Mouse (Mus musculus) liver, adult 2 months (tissue): ENCODE measurements around the gene Ptgs2. TPM values are rescaled to one million over a fixed set of nuclear protein-coding genes. Genes with fewer than 3 reads are reported as not detected.

Experiments used
- DNase-seq: peaks from one replicate; pipeline ENCODE4 v3.0.0-alpha.2; 2011; ENCODE audit warnings: low read depth, low spot score; ENCODE audit errors: extremely low read depth
- H3K27ac ChIP-seq: fragments of 200-500 bp; replicated peaks from 2 replicates; pipeline ENCODE4 v1.5.1; 2012; ENCODE audit warnings: low read depth, mild to moderate bottlenecking, control low read depth, inconsistent platforms, low read length; ENCODE audit not compliant: insufficient read depth
- H3K27me3 ChIP-seq: fragments of 200-500 bp; 2 replicates; pipeline ENCODE4 v1.6.1; 2012; ENCODE audit warnings: mild to moderate bottlenecking, moderate library complexity, low read length, inconsistent platforms; ENCODE audit not compliant: control insufficient read depth, insufficient read depth
- H3K36me3 ChIP-seq: fragments of 200-500 bp; 2 replicates; pipeline ENCODE4 v1.6.1; 2012; ENCODE audit warnings: low read length, inconsistent platforms; ENCODE audit not compliant: control insufficient read depth, insufficient read depth
- H3K4me1 ChIP-seq: fragments of 200-500 bp; 2 replicates; pipeline ENCODE4 v1.6.1; 2011; ENCODE audit warnings: low read length; ENCODE audit not compliant: control insufficient read depth, insufficient read depth
- H3K4me3 ChIP-seq: fragments of 200-500 bp; 2 replicates; pipeline ENCODE4 v1.5.1; 2011; ENCODE audit warnings: low read depth, mild to moderate bottlenecking, control low read depth, low read length, moderate library complexity; ENCODE audit not compliant: insufficient read depth
- H3K79me2 ChIP-seq: fragments of 200-500 bp; 2 replicates; pipeline ENCODE4 v1.6.1; 2012; ENCODE audit warnings: inconsistent platforms, mild to moderate bottlenecking, low read length, moderate library complexity; ENCODE audit not compliant: control insufficient read depth, insufficient read depth
- H3K9ac ChIP-seq: fragments of 200-500 bp; 2 replicates; pipeline ENCODE4 v1.6.1; 2012; ENCODE audit warnings: low read depth, mild to moderate bottlenecking, control low read depth, inconsistent platforms, low read length
- CTCF ChIP-seq: fragments of 200-500 bp; IDR thresholded peaks from 2 replicates; pipeline ENCODE4 v1.5.1; 2011; ENCODE audit warnings: low read depth, low read length, control low read depth
- POLR2A ChIP-seq: fragments of 200-500 bp; IDR thresholded peaks from 2 replicates; pipeline ENCODE4 v1.6.1; 2011; ENCODE audit warnings: low read length, control low read depth; ENCODE audit not compliant: insufficient read depth; ENCODE audit errors: extremely low read depth
- WGBS: fragments of 180-500 bp; shearing (Covaris S2); methylation state at CpG from one replicate; pipeline ENCODE4 v1.1.7; 2018; 5-methylcytosine and 5-hydroxymethylcytosine counted together
- polyA plus RNA-seq: library from polyadenylated mRNA; depleted of rRNA; stranded (reverse); fragments of >200 nt; gene quantifications from 2 replicates; pipeline ENCODE4 v1.2.3, GENCODE M21; 2012
- total RNA-seq: library from RNA; depleted of rRNA; stranded (reverse); fragments of >200 nt; gene quantifications from 2 replicates; pipeline ENCODE4 v1.2.3, GENCODE M21; 2014

Gene Ptgs2
- total and polyA plus RNA-seq, 2 experiments: not detected

DNA sequence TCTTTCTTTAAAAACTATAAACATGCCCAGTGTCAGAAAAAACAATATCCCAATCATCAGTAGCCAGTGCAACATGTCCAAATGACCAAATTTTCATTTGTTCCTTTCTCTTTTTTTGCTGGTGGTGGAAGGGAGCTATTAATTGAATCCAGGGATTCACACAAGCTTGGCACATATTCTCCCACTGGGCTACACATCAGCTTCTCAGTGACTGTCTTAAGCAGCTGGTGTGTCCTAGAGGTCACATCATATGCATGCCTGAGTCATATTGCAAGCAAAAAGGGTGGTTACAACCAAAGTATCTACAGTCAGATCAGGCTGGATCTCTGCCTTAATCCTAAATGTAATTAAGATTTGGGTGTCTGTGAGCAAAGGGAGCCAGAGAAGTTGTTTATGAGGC lies 35.5 kb downstream of the Ptgs2 start:
- no peak overlapping the region for H3K4me3 ChIP-seq
- no peak for TF ChIP-seq CTCF
- no peak for TF ChIP-seq POLR2A
- no peaks in the 10 kb centered on the region for H3K27me3 ChIP-seq
- H3K36me3 ChIP-seq: no peaks in the 10 kb centered on the region
- H3K4me1 ChIP-seq: no peaks in the 10 kb centered on the region
- H3K9ac ChIP-seq: no peak overlapping the region
- no peak for DNase-seq
- H3K27ac ChIP-seq: no peak overlapping the region
- H3K79me2 ChIP-seq: no peaks in the 10 kb centered on the region

DNA sequence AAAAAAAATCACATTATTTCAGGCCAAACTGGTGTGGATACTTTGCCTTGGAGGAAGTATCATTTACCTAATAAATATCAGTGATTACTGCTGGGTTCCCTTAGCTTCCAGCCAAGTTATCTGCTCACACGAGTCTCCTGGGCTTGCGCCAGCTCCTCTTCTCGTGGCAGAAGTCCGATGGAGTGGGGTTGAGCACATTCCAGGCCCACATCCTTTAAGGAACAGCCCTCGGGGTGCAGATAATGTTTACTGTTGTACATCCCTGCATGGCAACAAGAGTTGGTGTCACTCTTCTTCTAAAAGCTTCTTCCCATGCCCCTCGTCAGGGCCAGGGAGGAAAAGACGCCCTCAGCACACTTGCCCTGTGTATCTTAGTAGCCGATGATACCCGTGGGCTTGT lies 39.9 kb downstream of the Ptgs2 start:
- Histone ChIP-seq H3K79me2 (no peaks in the 10 kb centered on the region), H3K4me3 (no peak overlapping the region), H3K36me3 (no peaks in the 10 kb centered on the region), H3K9ac (no peak overlapping the region), H3K4me1 (no peaks in the 10 kb centered on the region), H3K27me3 (no peaks in the 10 kb centered on the region), H3K27ac (no peak overlapping the region)
- 72% methylated on average over 9 of the region's 9 CpGs for WGBS
- no peak for TF ChIP-seq POLR2A
- TF ChIP-seq CTCF: no peak
- DNase-seq: no peak

GRCm38 (mm10) chr1:150141939-150142338 lies 42.1 kb downstream of the Ptgs2 start:
- Histone ChIP-seq H3K27me3 (no peaks in the 10 kb centered on the region), H3K4me1 (no peaks in the 10 kb centered on the region), H3K4me3 (no peak overlapping the region), H3K36me3 (no peaks in the 10 kb centered on the region), H3K9ac (no peak overlapping the region), H3K27ac (no peak overlapping the region), H3K79me2 (no peaks in the 10 kb centered on the region)
- no peak for TF ChIP-seq CTCF
- no peak for TF ChIP-seq POLR2A
- WGBS: 93% methylated on average over 1 of the region's 1 CpGs
- DNase-seq: no peak

DNA sequence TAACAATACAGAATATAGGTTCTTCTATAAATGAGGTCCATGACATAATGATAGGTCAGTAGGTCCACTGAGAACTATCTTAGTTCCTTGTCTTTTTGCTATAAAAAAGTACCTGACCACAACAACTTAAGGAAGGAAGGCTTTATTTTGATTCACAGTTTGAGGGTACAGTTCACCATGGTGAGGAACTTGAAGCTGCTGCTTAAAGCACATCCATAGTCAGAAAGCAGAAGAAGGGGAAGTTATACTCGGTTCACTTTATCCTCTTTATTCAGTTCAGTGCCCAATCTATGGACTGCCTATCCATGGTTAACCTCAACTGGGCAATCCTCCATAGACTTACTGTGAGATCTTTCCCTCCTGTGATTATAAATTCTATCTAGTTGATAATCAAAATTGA lies 43.7 kb downstream of the Ptgs2 start:
- no peak overlapping the region for H3K9ac ChIP-seq
- no peaks in the 10 kb centered on the region for H3K27me3 ChIP-seq
- no peak overlapping the region for H3K27ac ChIP-seq
- no peak for DNase-seq
- 38% methylated on average over 1 of the region's 1 CpGs for WGBS
- no peak overlapping the region for H3K4me3 ChIP-seq
- H3K4me1 ChIP-seq: no peaks in the 10 kb centered on the region
- H3K79me2 ChIP-seq: no peaks in the 10 kb centered on the region
- no peaks in the 10 kb centered on the region for H3K36me3 ChIP-seq
- TF ChIP-seq CTCF (no peak), POLR2A (no peak)

- no peak for TF ChIP-seq POLR2A
- no peak for TF ChIP-seq CTCF
- Histone ChIP-seq H3K4me1 (no peaks in the 10 kb centered on the region), H3K79me2 (no peaks in the 10 kb centered on the region), H3K4me3 (no peak overlapping the region), H3K27ac (no peak overlapping the region), H3K36me3 (no peaks in the 10 kb centered on the region), H3K27me3 (no peaks in the 10 kb centered on the region), H3K9ac (no peak overlapping the region)
- 78% methylated on average over 8 of the region's 8 CpGs for WGBS
- DNase-seq: no peak
Measured at GRCm38 (mm10) chr1:150145049-150145448, 45.2 kb downstream of the Ptgs2 start.

DNA sequence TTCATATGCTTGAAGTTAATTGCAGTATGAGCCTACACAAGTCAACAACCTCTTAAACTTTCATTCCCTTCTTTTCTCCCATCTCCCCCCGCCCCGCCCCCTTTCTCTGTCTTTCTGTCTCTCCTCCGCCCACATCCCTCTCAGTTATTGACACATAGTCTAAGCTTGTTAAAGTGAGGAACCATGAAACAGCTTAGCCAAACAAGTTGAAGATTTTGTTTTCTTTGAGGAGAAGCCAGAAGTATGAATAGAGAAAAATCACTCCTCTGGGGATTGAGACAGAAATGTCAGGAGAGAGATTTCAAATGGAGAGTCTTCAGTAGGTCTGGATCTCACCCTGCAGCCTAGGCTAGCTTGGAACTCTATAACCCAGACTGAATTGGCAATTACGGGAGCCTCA lies 47.4 kb downstream of the Ptgs2 start:
- Histone ChIP-seq H3K4me3 (no peak overlapping the region), H3K9ac (no peak overlapping the region), H3K79me2 (no peaks in the 10 kb centered on the region), H3K27me3 (no peaks in the 10 kb centered on the region), H3K4me1 (no peaks in the 10 kb centered on the region), H3K27ac (no peak overlapping the region), H3K36me3 (no peaks in the 10 kb centered on the region)
- 81% methylated on average over 4 of the region's 4 CpGs for WGBS
- TF ChIP-seq CTCF: no peak
- TF ChIP-seq POLR2A: no peak
- DNase-seq: no peak
